Mouse (Mus musculus): Measurements from ENCODE around the gene Ftsj1. TPM values are rescaled to one million over a fixed set of nuclear protein-coding genes. Genes with fewer than 3 reads are reported as not detected.

The Ftsj1 gene
- polyA plus RNA-seq, 1 experiment from 2014 or later: 14.1 TPM

- Histone ChIP-seq H3K9ac (ENCODE audit: low read depth, low read length) (no peak overlapping the region), H3K27me3 (replicated peaks; ENCODE audit: control insufficient read depth, insufficient read depth, low read length) (no peaks in the 10 kb centered on the region), H3K4me2 (replicated peaks; ENCODE audit: low read depth) (no peak overlapping the region), H3K4me1 (replicated peaks; ENCODE audit: control insufficient read depth, insufficient read depth, low read length) (no peaks in the 10 kb centered on the region), H3K27ac (ENCODE audit: low read depth, low read length) (no peak overlapping the region), H3K4me3 (ENCODE audit: low read depth, low read length) (no peak overlapping the region), H3K9me3 (ENCODE audit: control insufficient read depth) (no peaks in the 10 kb centered on the region), H3K36me3 (ENCODE audit: control insufficient read depth, insufficient read depth) (no peaks in the 10 kb centered on the region)
- WGBS: 46% methylated on average over 2 of the region's 2 CpGs
- ATAC-seq: no peak
- no peak for TF ChIP-seq CTCF (IDR thresholded peaks at IDR 0.05; ENCODE audit: low read depth)
Observed at GRCm38 (mm10) chrX:8209720-8210119, 42.5 kb downstream of the Ftsj1 start.

GRCm38 (mm10) chrX:8207224-8207623 lies 45.0 kb downstream of the Ftsj1 start:
- no peak for TF ChIP-seq CTCF (IDR thresholded peaks at IDR 0.05; ENCODE audit: low read depth)
- 17% methylated on average over 4 of the region's 4 CpGs for WGBS
- H3K9me3 ChIP-seq (ENCODE audit: control insufficient read depth): no peaks in the 10 kb centered on the region
- peak overlapping the region; percentile 67 for H3K4me2 ChIP-seq (replicated peaks; ENCODE audit: low read depth)
- H3K27me3 ChIP-seq (replicated peaks; ENCODE audit: control insufficient read depth, insufficient read depth, low read length): no peaks in the 10 kb centered on the region
- no peaks in the 10 kb centered on the region for H3K4me1 ChIP-seq (replicated peaks; ENCODE audit: control insufficient read depth, insufficient read depth, low read length)
- H3K36me3 ChIP-seq (ENCODE audit: control insufficient read depth, insufficient read depth): no peaks in the 10 kb centered on the region
- H3K27ac ChIP-seq (ENCODE audit: low read depth, low read length): no peak overlapping the region
- H3K4me3 ChIP-seq (ENCODE audit: low read depth, low read length): no peak overlapping the region
- H3K9ac ChIP-seq (ENCODE audit: low read depth, low read length): no peak overlapping the region
- no peak for ATAC-seq

GRCm38 (mm10) chrX:8206694-8207197 lies 45.5 kb downstream of the Ftsj1 start:
- no peaks in the 10 kb centered on the region for H3K27me3 ChIP-seq (replicated peaks; ENCODE audit: control insufficient read depth, insufficient read depth, low read length)
- H3K27ac ChIP-seq (ENCODE audit: low read depth, low read length): no peak overlapping the region
- WGBS: 17% methylated on average over 11 of the region's 11 CpGs
- H3K4me1 ChIP-seq (replicated peaks; ENCODE audit: control insufficient read depth, insufficient read depth, low read length): no peaks in the 10 kb centered on the region
- ATAC-seq: no peak
- peak overlapping the region; percentile 50 for H3K4me3 ChIP-seq (ENCODE audit: low read depth, low read length)
- TF ChIP-seq CTCF (IDR thresholded peaks at IDR 0.05; ENCODE audit: low read depth): no peak
- H3K4me2 ChIP-seq (replicated peaks; ENCODE audit: low read depth): peak overlapping the region; percentile 67
- no peaks in the 10 kb centered on the region for H3K9me3 ChIP-seq (ENCODE audit: control insufficient read depth)
- no peak overlapping the region for H3K9ac ChIP-seq (ENCODE audit: low read depth, low read length)
- H3K36me3 ChIP-seq (ENCODE audit: control insufficient read depth, insufficient read depth): no peaks in the 10 kb centered on the region

GRCm38 (mm10) chrX:8206015-8206693 lies 46.1 kb downstream of the Ftsj1 start, which contains the start of gene Porcn:
Gene Porcn (minus strand): TSS chrX:8206525.
- H3K4me2 ChIP-seq (replicated peaks; ENCODE audit: low read depth): peak within 1 kb of the TSS; percentile 67
- H3K36me3 ChIP-seq (ENCODE audit: control insufficient read depth, insufficient read depth): no peaks in the 10 kb centered on the region
- H3K27me3 ChIP-seq (replicated peaks; ENCODE audit: control insufficient read depth, insufficient read depth, low read length): no peaks in the 10 kb centered on the region
- H3K4me3 ChIP-seq (ENCODE audit: low read depth, low read length): peak within 1 kb of the TSS; percentile 50
- 14% methylated on average over 46 of the region's 46 CpGs for WGBS
- H3K9ac ChIP-seq (ENCODE audit: low read depth, low read length): peak within 1 kb of the TSS; percentile 42
- H3K27ac ChIP-seq (ENCODE audit: low read depth, low read length): no peak within 1 kb of the TSS
- no peaks in the 10 kb centered on the region for H3K4me1 ChIP-seq (replicated peaks; ENCODE audit: control insufficient read depth, insufficient read depth, low read length)
- TF ChIP-seq CTCF (IDR thresholded peaks at IDR 0.05; ENCODE audit: low read depth): no peak
- ATAC-seq: peak; percentile 91
- no peaks in the 10 kb centered on the region for H3K9me3 ChIP-seq (ENCODE audit: control insufficient read depth)

- H3K9me3 ChIP-seq (ENCODE audit: control insufficient read depth): no peaks in the 10 kb centered on the region
Observed at GRCm38 (mm10) chrX:8205551-8205950, 46.7 kb downstream of the Ftsj1 start.

GRCm38 (mm10) chrX:8205088-8205487 lies 47.1 kb downstream of the Ftsj1 start:
- H3K9me3 ChIP-seq (ENCODE audit: control insufficient read depth): no peaks in the 10 kb centered on the region
- H3K4me3 ChIP-seq (ENCODE audit: low read depth, low read length): no peak overlapping the region
- H3K27me3 ChIP-seq (replicated peaks; ENCODE audit: control insufficient read depth, insufficient read depth, low read length): no peaks in the 10 kb centered on the region
- H3K9ac ChIP-seq (ENCODE audit: low read depth, low read length): no peak overlapping the region
- TF ChIP-seq CTCF (IDR thresholded peaks at IDR 0.05; ENCODE audit: low read depth): no peak
- no peak for ATAC-seq
- no peaks in the 10 kb centered on the region for H3K36me3 ChIP-seq (ENCODE audit: control insufficient read depth, insufficient read depth)
- no peak overlapping the region for H3K27ac ChIP-seq (ENCODE audit: low read depth, low read length)
- WGBS: 68% methylated on average over 4 of the region's 4 CpGs
- no peaks in the 10 kb centered on the region for H3K4me1 ChIP-seq (replicated peaks; ENCODE audit: control insufficient read depth, insufficient read depth, low read length)
- no peak overlapping the region for H3K4me2 ChIP-seq (replicated peaks; ENCODE audit: low read depth)

More at GRCm38 (mm10) chrX:8205551-8205950, 46.7 kb downstream of the Ftsj1 start:
- TF ChIP-seq CTCF (IDR thresholded peaks at IDR 0.05; ENCODE audit: low read depth): no peak
- Histone ChIP-seq H3K4me2 (replicated peaks; ENCODE audit: low read depth) (peak overlapping the region; percentile 67; the same call in 1 of the 2 replicates), H3K4me3 (ENCODE audit: low read depth, low read length) (peak overlapping the region; percentile 50), H3K9ac (ENCODE audit: low read depth, low read length) (no peak overlapping the region), H3K36me3 (ENCODE audit: control insufficient read depth, insufficient read depth) (no peaks in the 10 kb centered on the region), H3K27ac (ENCODE audit: low read depth, low read length) (no peak overlapping the region), H3K4me1 (replicated peaks; ENCODE audit: control insufficient read depth, insufficient read depth, low read length) (no peaks in the 10 kb centered on the region), H3K27me3 (replicated peaks; ENCODE audit: control insufficient read depth, insufficient read depth, low read length) (no peaks in the 10 kb centered on the region)
- 46% methylated on average over 7 of the region's 7 CpGs for WGBS
- ATAC-seq: no peak
